Mouse (Mus musculus) urinary bladder, postnatal 0 days (tissue): Measurements from ENCODE around the gene Obp1b. TPM values are rescaled to one million over a fixed set of nuclear protein-coding genes. Genes with fewer than 3 reads are reported as not detected.

ENCODE experiments used
- polyA plus RNA-seq: library from polyadenylated mRNA; unstranded; fragments of >200 nt; fragmentation: Nextera tagmentation; extraction: Ambion mirVana; gene quantifications from 2 replicates; pipeline ENCODE4 v1.2.1, GENCODE M21; 2015

The Obp1b gene
- not detected in 2 replicates for polyA plus RNA-seq

GRCm38 (mm10) chrX:78186477-78186876 lies at the start of gene Obp1b:
TSS of gene Obp1b (plus strand) at chrX:78186777.

Other genes starting within 250 kb of the Obp1b start
- not detected in 2 replicates for gene Obp1a, start 95.4 kb upstream of the Obp1b start, polyA plus RNA-seq
- not detected in 2 replicates for gene Gm5938, start 61.3 kb upstream of the Obp1b start, polyA plus RNA-seq
- not detected in 2 replicates for gene Gm14743, start 59.1 kb downstream of the Obp1b start, polyA plus RNA-seq
- not detected in 2 replicates for gene 4930480E11Rik, start 182.9 kb downstream of the Obp1b start, polyA plus RNA-seq